Mouse (Mus musculus) ovary, adult 2 months (tissue): ENCODE data around the gene Ddx25. TPM values are rescaled to one million over a fixed set of nuclear protein-coding genes. Genes with fewer than 3 reads are reported as not detected.

ENCODE experiments used
- polyA plus RNA-seq: library from polyadenylated mRNA; depleted of rRNA; stranded (reverse); fragments of >200 nt; gene quantifications from 2 replicates; pipeline ENCODE4 v1.2.3, GENCODE M21; 2012; rRNA removed

Ddx25 gene
- 0.08 and 0.18 TPM in 2 replicates for polyA plus RNA-seq

GRCm38 (mm10) chr9:35558257-35559008 is at the start of gene Ddx25, which contains the start of gene Pus3:
Ddx25 (minus strand) TSS chr9:35558528.
Pus3 (plus strand) TSS chr9:35558595.

DNA sequence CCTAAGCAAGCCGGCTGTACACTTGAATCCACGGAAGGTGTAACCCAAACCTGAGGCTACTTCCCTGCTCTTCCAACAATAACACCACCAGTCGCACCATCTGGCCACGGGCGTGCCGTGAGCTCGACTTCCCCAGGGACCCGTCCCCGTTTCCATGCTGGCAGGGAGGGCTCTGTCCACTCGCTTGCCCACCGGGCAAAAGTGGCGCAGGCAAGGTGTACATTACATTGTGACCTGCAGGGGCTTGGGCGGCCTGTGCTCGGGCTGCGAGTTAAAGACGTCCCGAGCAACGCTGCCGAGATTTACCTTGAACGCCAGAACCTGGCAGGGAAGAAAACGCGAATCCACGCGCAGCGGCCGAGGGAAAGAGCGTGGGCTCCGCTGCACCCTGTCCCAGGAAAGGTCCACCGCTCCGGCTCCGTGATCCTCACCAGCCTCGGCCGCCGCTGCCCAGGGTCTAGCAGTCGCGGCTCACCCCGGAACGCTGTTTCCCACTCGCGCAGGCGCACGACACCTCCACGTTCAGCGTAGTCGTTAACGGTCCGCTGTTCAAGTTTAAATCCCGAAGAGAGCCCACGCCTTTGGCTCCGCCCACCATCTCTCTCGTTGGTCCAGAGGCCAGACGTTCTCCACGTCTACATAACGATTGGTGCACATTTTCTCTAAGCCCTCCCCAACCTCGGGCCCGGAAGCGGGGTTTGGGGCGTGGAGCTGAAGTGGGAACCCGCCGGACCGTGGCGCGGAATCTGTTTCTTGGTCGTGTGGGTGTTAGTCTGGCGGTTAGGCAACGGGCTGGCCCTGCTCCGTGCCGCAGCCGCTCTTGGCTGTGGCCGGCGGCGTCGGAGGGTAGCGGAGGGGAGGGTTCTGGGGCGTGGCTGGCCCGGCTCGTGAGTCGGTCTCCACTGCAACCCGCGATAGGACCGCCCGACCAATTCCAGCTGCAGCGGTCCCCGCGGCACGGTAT is 11.5 kb upstream of the Ddx25 start, which contains the start of the genes Pate2 and Hyls1:
TSS of gene Pate2 (plus strand) at position 714 of the 964 bp plus-strand sequence.
TSS of gene Hyls1 (minus strand) at position 828 of the 964 bp plus-strand sequence.

GRCm38 (mm10) chr9:35518169-35518568 is 40.2 kb downstream of the Ddx25 start, which contains the start of gene Gm1113:
Gm1113 (minus strand) TSS chr9:35518269.

Other genes starting within 250 kb of the Ddx25 start
- 12.6 and 16.5 TPM in 2 replicates for gene Cdon, start 137.4 kb downstream of the Ddx25 start, polyA plus RNA-seq
- gene Gm1113, start 40.3 kb downstream of the Ddx25 start, polyA plus RNA-seq = not detected in 2 replicates
- 1.1 and 1.2 TPM in 2 replicates for gene Pus3, start 67 bp upstream of the Ddx25 start, polyA plus RNA-seq
- gene Pate2, start 11.8 kb upstream of the Ddx25 start, polyA plus RNA-seq = 0.08 TPM in 1 of 2 replicates, not detected in the other
- 1.2 and 1.6 TPM in 2 replicates for gene Hyls1, start 11.9 kb upstream of the Ddx25 start, polyA plus RNA-seq
- gene Pate4, start 53.4 kb upstream of the Ddx25 start, polyA plus RNA-seq = not detected in 2 replicates
- not detected in 2 replicates for gene Pate3, start 89.7 kb upstream of the Ddx25 start, polyA plus RNA-seq
- gene Pate1, start 128.9 kb upstream of the Ddx25 start, polyA plus RNA-seq = not detected in 2 replicates
- gene Gm17677, start 182.5 kb upstream of the Ddx25 start, polyA plus RNA-seq = not detected in 2 replicates
- gene Gm17727, start 219.6 kb upstream of the Ddx25 start, polyA plus RNA-seq = not detected in 2 replicates
- gene Gm27235, start 231.6 kb upstream of the Ddx25 start, polyA plus RNA-seq = not detected in 2 replicates
- not detected in 2 replicates for gene D730048I06Rik, start 231.6 kb upstream of the Ddx25 start, polyA plus RNA-seq